Mouse (Mus musculus) lung, postnatal 36 days (tissue): ENCODE measurements around the gene Epb41l3.

Experiments
- DNase-seq: peaks from one replicate; pipeline ENCODE4 v3.0.0; 2022; ENCODE audit warnings: mixed read lengths

Gene Epb41l3

GRCm38 (mm10) chr17:69192863-69193493 is 117.5 kb downstream of the Epb41l3 start:
- no peak for DNase-seq

DNA sequence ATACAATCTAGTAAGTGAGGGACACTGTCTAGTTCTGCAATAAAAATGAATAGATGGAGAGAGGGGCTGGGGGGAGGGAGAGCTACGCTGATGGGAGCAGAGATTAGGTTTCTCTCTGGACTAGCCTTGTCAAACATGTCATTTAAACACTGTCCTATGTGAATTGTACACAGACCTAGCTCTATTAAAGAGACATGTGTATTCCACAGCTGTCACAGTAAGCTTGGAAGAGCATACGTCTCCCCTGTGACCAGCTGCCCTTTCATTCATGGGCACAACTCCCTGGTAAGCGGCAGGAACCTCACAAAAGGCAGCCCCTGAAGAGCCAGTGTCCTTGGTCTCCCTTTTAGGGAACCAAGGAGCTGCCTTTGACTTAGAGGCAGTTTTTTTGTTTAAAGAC is 119.1 kb downstream of the Epb41l3 start:
- no peak for DNase-seq

DNA sequence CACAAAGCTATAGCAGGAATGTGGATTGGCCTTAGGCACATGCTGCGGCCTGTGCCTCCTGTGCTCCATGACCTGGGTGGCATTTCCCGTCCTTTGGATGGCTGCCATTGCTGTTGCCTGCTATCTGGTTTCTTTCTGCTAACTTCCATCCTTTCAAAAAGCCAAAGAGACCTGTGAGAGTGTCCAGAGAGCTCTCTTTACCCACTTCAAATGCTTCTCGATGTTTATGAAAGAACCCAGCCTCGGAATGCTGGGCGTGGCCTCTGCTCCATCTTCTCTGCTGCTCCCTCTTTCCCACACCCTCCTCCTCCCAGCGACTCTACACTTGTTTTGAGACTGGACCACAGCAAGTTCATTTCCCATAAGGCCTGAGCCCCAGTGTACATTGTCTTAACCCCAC is 120.3 kb downstream of the Epb41l3 start:
- peak; percentile 68 for DNase-seq

DNA sequence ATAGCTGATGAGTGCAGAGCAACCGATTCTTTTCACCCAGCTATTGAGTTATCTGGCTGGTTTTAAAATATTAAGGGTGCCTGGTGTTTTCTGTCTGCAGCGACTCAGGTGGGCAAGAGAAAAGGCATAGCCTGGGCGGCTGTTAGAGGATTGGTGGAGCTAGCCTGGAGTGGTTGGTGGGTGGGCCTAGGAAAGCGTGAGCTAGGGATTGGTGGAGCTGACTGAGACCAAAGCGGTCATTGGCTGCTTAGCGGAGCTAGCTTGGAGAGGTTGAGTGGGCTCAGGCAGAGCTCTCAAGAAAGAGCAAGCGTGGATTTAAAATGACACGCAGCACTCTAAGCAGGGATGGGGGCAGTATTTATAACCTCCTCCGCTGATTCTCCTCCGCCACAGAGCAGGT is 121.2 kb downstream of the Epb41l3 start:
- DNase-seq = peak; percentile 60

DNA sequence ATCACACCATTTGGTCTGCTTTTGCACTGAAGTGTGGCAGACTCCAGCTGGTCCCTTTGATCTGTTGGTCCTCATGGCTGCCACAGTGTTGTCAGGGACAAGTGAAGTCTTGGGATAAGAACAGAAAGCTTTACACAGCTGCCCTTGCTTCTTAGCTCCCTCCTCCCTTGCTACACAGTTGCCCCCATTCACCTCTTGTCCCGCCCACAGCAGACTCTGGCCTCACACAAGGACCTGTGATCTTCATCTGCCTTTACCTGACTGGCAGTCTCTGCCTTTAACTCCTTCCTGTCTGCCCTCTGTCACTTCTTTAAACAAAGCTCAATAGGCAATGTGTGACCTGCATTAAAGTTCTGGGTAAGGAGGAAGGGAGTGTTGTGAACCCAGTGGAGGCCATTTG is 123.3 kb downstream of the Epb41l3 start:
- DNase-seq = no peak

DNA sequence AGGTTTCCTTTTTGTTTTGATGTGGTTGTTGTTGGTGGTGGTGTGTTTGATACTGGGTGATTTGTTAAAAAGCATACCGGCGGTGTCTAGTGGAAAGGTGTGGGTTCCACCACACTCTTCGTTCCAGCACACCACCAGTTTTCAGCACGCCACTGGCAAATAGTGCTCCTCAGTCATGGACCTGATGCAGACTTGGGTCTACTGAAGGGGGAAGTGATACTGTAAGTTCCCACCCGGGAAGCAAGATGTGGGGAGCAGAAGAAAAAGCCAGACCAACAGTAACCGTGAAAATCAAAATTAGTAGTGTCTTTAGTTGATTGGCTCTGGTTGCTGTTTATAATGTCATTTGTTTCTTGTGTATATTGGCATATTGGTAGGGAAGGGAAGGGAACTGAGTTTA is 124.3 kb downstream of the Epb41l3 start:
- no peak for DNase-seq

DNA sequence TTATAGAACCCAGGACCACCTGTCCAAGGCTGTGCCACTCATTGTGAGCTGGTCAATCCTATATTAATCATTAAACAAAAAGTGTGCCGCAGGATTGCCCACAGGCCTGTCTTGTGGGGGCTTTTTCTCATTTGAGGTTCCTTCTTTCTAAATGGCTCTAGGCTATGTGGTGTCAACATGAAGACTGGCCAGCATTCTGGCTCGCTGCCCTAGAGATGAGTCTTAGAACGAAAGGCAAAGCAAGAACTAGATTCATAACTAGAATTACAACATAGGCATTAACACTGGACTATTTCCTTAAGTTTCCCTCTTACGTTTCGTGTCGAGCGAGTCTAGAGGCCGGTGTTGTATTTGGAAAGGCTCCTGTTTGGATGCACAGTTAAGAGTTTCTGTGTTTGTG is 125.5 kb downstream of the Epb41l3 start:
- DNase-seq = no peak

GRCm38 (mm10) chr17:69205282-69205999 is 130.0 kb downstream of the Epb41l3 start:
- no peak for DNase-seq

DNA sequence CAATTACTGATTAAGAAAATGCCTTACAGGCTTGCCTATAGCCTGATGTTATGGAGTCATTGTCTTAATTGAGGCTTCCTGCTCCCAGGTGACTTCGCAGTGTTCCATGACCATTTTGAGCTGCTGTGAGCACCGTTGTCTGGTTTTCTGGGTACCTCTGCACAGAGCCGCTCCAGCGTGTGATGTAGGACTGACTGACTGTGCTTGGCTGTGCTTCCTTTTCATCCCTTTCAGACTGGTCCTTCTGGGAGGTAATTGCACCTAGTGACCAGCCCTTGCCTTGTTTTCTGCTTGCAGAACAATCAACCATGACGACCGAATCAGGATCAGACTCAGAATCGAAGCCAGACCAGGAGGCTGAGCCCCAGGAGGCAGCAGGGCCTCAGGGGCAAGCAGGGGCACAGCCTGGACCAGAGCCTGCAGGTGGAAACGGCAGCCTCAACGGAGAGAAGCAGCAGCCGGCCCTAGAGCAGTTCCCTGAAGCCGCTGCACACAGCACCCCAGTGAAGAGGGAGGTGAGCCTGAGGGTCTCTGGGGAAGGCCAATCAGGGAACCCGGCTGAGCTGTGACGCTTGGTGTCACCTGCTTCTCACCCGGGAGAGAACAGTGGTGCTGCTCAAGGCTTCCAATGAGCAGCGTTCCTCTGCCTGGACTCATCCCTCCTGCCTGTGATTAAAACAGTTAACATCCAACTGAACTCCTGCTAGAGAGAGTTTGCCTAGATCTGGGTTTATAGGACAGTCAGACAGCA is 132.3 kb downstream of the Epb41l3 start:
- no peak for DNase-seq

- no peak for DNase-seq
Measured at GRCm38 (mm10) chr17:69211065-69211464, 135.6 kb downstream of the Epb41l3 start.

- no peak for DNase-seq
Measured at GRCm38 (mm10) chr17:69216120-69216519, 140.6 kb downstream of the Epb41l3 start.

DNA sequence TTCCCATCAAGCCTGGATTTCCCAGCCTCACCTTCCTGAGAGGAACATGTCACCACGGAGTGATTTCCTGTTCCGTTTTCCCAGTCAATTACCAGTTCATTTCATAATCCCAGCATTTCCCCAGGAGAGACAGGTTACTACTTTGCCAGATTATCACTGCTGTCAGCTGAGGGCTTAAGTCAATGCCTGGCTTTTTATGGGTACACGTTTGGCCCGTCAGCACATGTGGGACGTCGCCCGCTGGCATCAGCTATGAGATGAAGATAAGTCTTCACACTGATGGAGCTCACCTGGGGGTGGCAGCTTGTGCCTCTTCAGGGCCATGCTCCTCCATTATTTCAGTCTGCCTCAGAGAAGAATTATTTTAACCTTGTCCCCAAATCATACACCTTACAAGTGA is 145.4 kb downstream of the Epb41l3 start:
- DNase-seq = no peak

- DNase-seq = no peak
Measured at GRCm38 (mm10) chr17:69221377-69221776, 145.9 kb downstream of the Epb41l3 start.

GRCm38 (mm10) chr17:69221966-69222692 is 146.6 kb downstream of the Epb41l3 start:
- DNase-seq = peak; percentile 29

DNA sequence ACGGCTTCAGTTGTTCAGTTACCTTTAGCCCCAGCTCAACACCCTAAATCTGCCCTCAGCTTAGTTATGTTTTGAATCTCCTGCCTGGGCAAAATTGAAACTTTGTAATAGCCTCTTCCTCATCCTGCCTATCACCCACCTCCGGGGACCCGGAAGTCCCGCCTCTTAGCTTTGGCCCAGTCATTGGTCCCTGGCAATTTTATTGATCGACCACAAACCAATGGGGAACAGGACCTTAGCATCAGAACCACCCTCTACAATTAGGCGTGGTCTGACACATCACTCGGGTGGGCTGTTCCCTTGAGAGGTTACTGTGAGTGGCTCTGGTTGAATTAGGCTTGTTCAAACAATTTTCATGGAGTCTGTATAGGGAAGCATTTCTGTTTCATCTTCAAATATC is 150.5 kb downstream of the Epb41l3 start:
- no peak for DNase-seq

DNA sequence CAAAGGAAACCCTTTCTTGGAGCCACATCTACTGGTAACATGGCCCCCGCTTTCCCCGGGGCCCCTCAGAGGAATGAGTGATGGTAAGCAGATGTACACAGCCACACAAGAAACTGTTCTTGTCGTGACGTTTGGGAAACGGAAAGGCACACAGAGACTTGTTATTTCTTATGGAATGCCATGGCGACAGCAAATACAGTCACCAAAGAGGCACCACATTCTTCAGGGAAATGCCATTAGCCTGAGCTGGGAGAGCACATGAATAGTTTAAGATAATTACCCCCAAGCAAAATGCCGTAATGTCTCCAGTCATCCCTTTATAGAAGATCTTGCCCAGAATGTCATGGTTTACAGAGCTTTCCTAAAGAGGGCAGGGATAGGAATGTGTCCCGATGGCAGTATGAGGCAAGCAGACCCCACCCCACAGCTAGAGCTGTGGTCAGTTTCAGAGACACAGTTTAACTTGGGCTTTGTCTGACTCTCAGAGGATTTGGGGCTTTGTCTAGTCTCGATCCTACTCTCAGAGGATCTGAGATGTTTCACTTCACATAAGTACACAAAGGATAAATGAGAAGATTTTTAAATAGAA is 152.0 kb downstream of the Epb41l3 start:
- no peak for DNase-seq

DNA sequence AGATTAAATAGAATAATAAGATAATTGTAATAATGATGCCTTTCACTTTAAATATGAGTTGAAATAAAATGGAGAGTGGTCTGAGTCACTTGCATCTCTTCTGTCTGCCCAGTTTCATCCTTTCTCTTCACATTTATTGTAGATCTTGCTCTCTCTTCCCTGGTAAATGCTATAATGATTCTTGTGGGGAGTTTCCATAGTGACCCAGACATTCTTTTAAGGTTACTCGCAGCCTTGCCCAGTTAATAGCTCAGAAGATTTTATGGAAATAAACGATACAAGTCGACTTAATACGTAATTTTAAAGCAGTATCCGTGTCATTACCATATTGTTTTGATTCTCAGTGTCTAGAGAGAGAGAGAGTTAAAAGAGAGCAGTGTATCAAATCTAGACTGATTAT is 154.0 kb downstream of the Epb41l3 start:
- DNase-seq = no peak

- DNase-seq = no peak
Measured at GRCm38 (mm10) chr17:69230131-69230621, 154.7 kb downstream of the Epb41l3 start.

- DNase-seq = no peak
Measured at GRCm38 (mm10) chr17:69231360-69231759, 155.9 kb downstream of the Epb41l3 start.

GRCm38 (mm10) chr17:69237172-69237571 is 161.7 kb downstream of the Epb41l3 start:
- DNase-seq = no peak

DNA sequence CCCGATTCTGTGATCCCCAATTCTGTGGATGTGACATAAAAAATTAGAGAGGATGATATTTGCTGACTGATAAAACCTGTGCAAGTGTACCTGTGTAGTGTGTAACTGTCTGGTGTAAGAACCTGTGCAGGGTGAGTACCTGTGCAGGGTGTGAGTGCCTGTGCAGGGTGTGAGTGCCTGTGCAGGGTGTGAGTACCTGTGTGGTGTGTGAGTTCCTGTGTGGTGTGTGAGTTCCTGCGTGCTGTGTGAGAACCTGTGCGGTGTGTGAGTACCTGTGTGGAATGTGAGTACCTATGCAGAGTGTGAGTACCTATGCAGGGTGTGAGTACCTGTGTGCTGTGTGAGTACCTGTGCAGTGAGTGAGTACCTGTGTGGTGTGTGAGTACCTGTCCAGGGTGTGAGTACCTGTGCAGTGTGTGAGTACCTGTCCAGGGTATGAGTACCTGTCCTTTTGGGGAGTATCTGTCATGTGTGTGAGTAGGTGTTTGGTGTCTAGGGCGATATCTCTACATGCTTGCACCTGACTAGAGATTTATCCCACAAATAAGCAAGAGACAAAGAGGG is 163.4 kb downstream of the Epb41l3 start:
- DNase-seq = no peak

- DNase-seq = no peak
Measured at GRCm38 (mm10) chr17:69239423-69239822, 163.9 kb downstream of the Epb41l3 start.
